Mouse (Mus musculus) MEL (cell line): Measurements from ENCODE around the gene Dnaja3. TPM values are rescaled to one million over a fixed set of nuclear protein-coding genes. Genes with fewer than 3 reads are reported as not detected.

ENCODE experiments used
- DNase-seq: peaks from one replicate; pipeline ENCODE4 v3.0.0; 2011; ENCODE audit warnings: low read depth, low spot score
- H3K27ac ChIP-seq: 2 replicates; pipeline ENCODE4 v1.5.1; 2012; ENCODE audit warnings: low read depth, mild to moderate bottlenecking, control low read depth, low read length, moderate library complexity; ENCODE audit not compliant: control insufficient read depth
- H3K27me3 ChIP-seq, 2 experiments: fragments of 150-350 bp in 1 of 2; sonication (generic) in 1 of 2; 2 replicates each; pipeline ENCODE4 v1.6.1; 2012; ENCODE audit warnings: low read length in 2 of 2, mild to moderate bottlenecking in 2 of 2, improper control_type of control experiment in 1 of 2, moderate library complexity in 1 of 2; ENCODE audit not compliant: insufficient read depth in 2 of 2, control insufficient read depth in 1 of 2
- H3K36me3 ChIP-seq, 2 experiments: 2 replicates each; pipeline ENCODE4 v1.6.1; 2012 to 2014; ENCODE audit warnings: low read length in 2 of 2, improper control_type of control experiment in 1 of 2, inconsistent platforms in 1 of 2, mild to moderate bottlenecking in 1 of 2; ENCODE audit not compliant: insufficient read depth in 2 of 2, control insufficient read depth in 1 of 2
- H3K4me1 ChIP-seq, 2 experiments: fragments of 150-350 bp in 1 of 2; sonication (generic) in 1 of 2; 2 replicates each; pipeline ENCODE4 v1.6.1; 2012; ENCODE audit warnings: low read length in 2 of 2, improper control_type of control experiment in 1 of 2, mild to moderate bottlenecking in 1 of 2; ENCODE audit not compliant: insufficient read depth in 2 of 2, control insufficient read depth in 1 of 2
- H3K4me3 ChIP-seq, 2 experiments: fragments of 150-350 bp in 1 of 2; sonication (generic) in 1 of 2; 2 replicates each; pipeline ENCODE4 v1.5.1; 2012; ENCODE audit warnings: low read depth in 2 of 2, low read length in 2 of 2, mild to moderate bottlenecking in 2 of 2, moderate library complexity in 2 of 2, control low read depth in 1 of 2, improper control_type of control experiment in 1 of 2; ENCODE audit not compliant: control insufficient read depth in 1 of 2, insufficient read depth in 1 of 2
- H3K79me2 ChIP-seq: 2 replicates; pipeline ENCODE4 v1.6.1; 2012; ENCODE audit warnings: mild to moderate bottlenecking, low read length, moderate library complexity; ENCODE audit not compliant: control insufficient read depth, poor library complexity, insufficient read depth
- H3K9ac ChIP-seq: 2 replicates; pipeline ENCODE4 v1.6.1; 2012; ENCODE audit warnings: low read depth, mild to moderate bottlenecking, control low read depth, low read length, moderate library complexity; ENCODE audit not compliant: control insufficient read depth, poor library complexity, severe bottlenecking
- H3K9me3 ChIP-seq: fragments of 150-350 bp; sonication (generic); replicated peaks from 2 replicates; pipeline ENCODE4 v1.6.1; 2012; ENCODE audit warnings: mild to moderate bottlenecking, low read length, improper control_type of control experiment, moderate library complexity; ENCODE audit not compliant: insufficient read depth
- CTCF ChIP-seq, 3 experiments: IDR thresholded peaks in 2 of 3; conservative IDR thresholded peaks in 1 of 3; 2 replicates each; pipeline ENCODE4 v1.5.1; 2011 to 2012; ENCODE audit warnings: low read length in 3 of 3, low read depth in 2 of 3, mild to moderate bottlenecking in 2 of 3, improper control_type of control experiment in 1 of 3, inconsistent platforms in 1 of 3, mixed read lengths in 1 of 3, moderate library complexity in 1 of 3; ENCODE audit not compliant: control insufficient read depth in 1 of 3, insufficient read depth in 1 of 3, poor library complexity in 1 of 3, severe bottlenecking in 1 of 3
- E2F4 ChIP-seq: IDR thresholded peaks from 2 replicates; pipeline ENCODE4 v1.6.1; 2011; ENCODE audit warnings: low read depth, low read length, improper control_type of control experiment, borderline replicate concordance
- GABPA ChIP-seq: IDR thresholded peaks from 2 replicates; pipeline ENCODE4 v1.6.1; 2012; ENCODE audit warnings: low read depth, mild to moderate bottlenecking, inconsistent platforms, low read length, improper control_type of control experiment, moderate library complexity
- HCFC1 ChIP-seq: IDR thresholded peaks from 2 replicates; pipeline ENCODE4 v1.6.1; 2012; ENCODE audit warnings: low read depth, mild to moderate bottlenecking, inconsistent platforms, low read length, improper control_type of control experiment, moderate library complexity
- JUND ChIP-seq: IDR thresholded peaks from 2 replicates; pipeline ENCODE4 v1.6.1; 2011; ENCODE audit warnings: low read depth, mild to moderate bottlenecking, improper control_type of control experiment, low read length
- MAFK ChIP-seq: IDR thresholded peaks from 2 replicates; pipeline ENCODE4 v1.6.1; 2011; ENCODE audit warnings: low read depth, mild to moderate bottlenecking, low read length, improper control_type of control experiment, borderline replicate concordance
- MAZ ChIP-seq: IDR thresholded peaks from 2 replicates; pipeline ENCODE4 v1.6.1; 2012; ENCODE audit warnings: low read depth, mild to moderate bottlenecking, inconsistent platforms, low read length, improper control_type of control experiment
- MEF2A ChIP-seq: IDR thresholded peaks from 2 replicates; pipeline ENCODE4 v1.6.1; 2014; ENCODE audit warnings: low read depth, mild to moderate bottlenecking, inconsistent platforms, low read length, improper control_type of control experiment; ENCODE audit not compliant: poor library complexity, insufficient replicate concordance, severe bottlenecking; ENCODE audit errors: extremely low read depth
- MXI1 ChIP-seq: IDR thresholded peaks from 2 replicates; pipeline ENCODE4 v1.6.1; 2011; ENCODE audit warnings: mild to moderate bottlenecking, low read depth, low read length, improper control_type of control experiment
- MYB ChIP-seq: IDR thresholded peaks from 2 replicates; pipeline ENCODE4 v1.6.1; 2011; ENCODE audit warnings: mild to moderate bottlenecking, low read depth, low read length, improper control_type of control experiment
- NELFE ChIP-seq: IDR thresholded peaks from 2 replicates; pipeline ENCODE4 v1.6.1; 2011; ENCODE audit warnings: low read depth, low read length, improper control_type of control experiment
- POLR2A ChIP-seq, 2 experiments: IDR thresholded peaks; 2 replicates each; pipeline ENCODE4 v1.6.1; 2011 to 2012; ENCODE audit warnings: low read length in 2 of 2, mild to moderate bottlenecking in 2 of 2, control low read depth in 1 of 2, improper control_type of control experiment in 1 of 2, low read depth in 1 of 2, moderate library complexity in 1 of 2; ENCODE audit not compliant: control insufficient read depth in 1 of 2, insufficient read depth in 1 of 2, poor library complexity in 1 of 2
- POLR2AphosphoS5 ChIP-seq: IDR thresholded peaks from 2 replicates; pipeline ENCODE4 v1.6.1; 2012; ENCODE audit warnings: low read depth, borderline replicate concordance, mild to moderate bottlenecking, inconsistent platforms, low read length, moderate library complexity, mixed read lengths
- RAD21 ChIP-seq: IDR thresholded peaks from 2 replicates; pipeline ENCODE4 v1.6.1; 2011; ENCODE audit warnings: mild to moderate bottlenecking, low read depth, low read length, improper control_type of control experiment
- SIN3A ChIP-seq: IDR thresholded peaks from 2 replicates; pipeline ENCODE4 v1.6.1; 2012; ENCODE audit warnings: low read length, improper control_type of control experiment, inconsistent platforms
- SMC3 ChIP-seq: IDR thresholded peaks from 2 replicates; pipeline ENCODE4 v1.6.1; 2011; ENCODE audit warnings: low read depth, low read length, improper control_type of control experiment
- TAL1 ChIP-seq: IDR thresholded peaks from 2 replicates; pipeline ENCODE4 v1.6.1; 2012; ENCODE audit warnings: mild to moderate bottlenecking, inconsistent platforms, low read length, moderate library complexity, mixed read lengths
- TCF12 ChIP-seq: IDR thresholded peaks from 2 replicates; pipeline ENCODE4 v1.6.1; 2014; ENCODE audit warnings: low read depth, mild to moderate bottlenecking, inconsistent platforms, low read length, improper control_type of control experiment, moderate library complexity
- USF1 ChIP-seq: IDR thresholded peaks from 2 replicates; pipeline ENCODE4 v1.6.1; 2014; ENCODE audit warnings: low read depth, mild to moderate bottlenecking, inconsistent platforms, low read length, improper control_type of control experiment, moderate library complexity
- USF2 ChIP-seq, 2 experiments: IDR thresholded peaks; 2 replicates each; pipeline ENCODE4 v1.6.1; 2011 to 2012; ENCODE audit warnings: improper control_type of control experiment in 2 of 2, low read length in 2 of 2, borderline replicate concordance in 1 of 2, inconsistent platforms in 1 of 2, low read depth in 1 of 2, mild to moderate bottlenecking in 1 of 2; ENCODE audit not compliant: insufficient read depth in 1 of 2
- ZC3H11A ChIP-seq: IDR thresholded peaks from 2 replicates; pipeline ENCODE4 v1.6.1; 2012; ENCODE audit warnings: low read depth, mild to moderate bottlenecking, inconsistent platforms, low read length, improper control_type of control experiment
- ZMIZ1 ChIP-seq: IDR thresholded peaks from 2 replicates; pipeline ENCODE4 v1.6.1; 2012; ENCODE audit warnings: low read depth, mild to moderate bottlenecking, inconsistent platforms, low read length, improper control_type of control experiment, moderate library complexity
- polyA plus RNA-seq, 2 experiments: library from polyadenylated mRNA; stranded (reverse) in 1 of 2; unstranded in 1 of 2; fragments of >175 nt in 1 of 2; fragments of >200 nt in 1 of 2; gene quantifications; 2 replicates each; pipeline versions ENCODE4 v1.2.1 to v1.2.4; 2012; ENCODE audit warnings: low replicate concordance in 2 of 2, low read depth in 1 of 2; ENCODE audit not compliant: insufficient read length in 2 of 2, insufficient read depth in 1 of 2, missing spikeins in 1 of 2
- total RNA-seq: library from RNA; depleted of rRNA; stranded (reverse); fragments of 300-350 nt; gene quantifications from 2 replicates; pipeline ENCODE4 v1.2.3, GENCODE M21; 2012

The Dnaja3 gene
- total and polyA plus RNA-seq, 3 experiments = 91.8 to 94.3 TPM; not detected in 1

GRCm38 (mm10) chr16:4667190-4667808 lies 27.5 kb downstream of the Dnaja3 start:
- Histone ChIP-seq H3K27me3 (no peaks in the 10 kb centered on the region), H3K27ac (no peak overlapping the region), H3K4me3 (no peak overlapping the region), H3K4me1 (no peaks in the 10 kb centered on the region), H3K9me3 (no peaks in the 10 kb centered on the region), H3K36me3 (peaks cover 0 to 6% of the 10 kb centered on the region in 2 experiments; a peak in 2 of 4 replicates), H3K9ac (no peak overlapping the region), H3K79me2 (no peaks in the 10 kb centered on the region)
- peak; percentile 84 for DNase-seq
- TF ChIP-seq POLR2A (IDR thresholded peaks at IDR 0.05; ENCODE audit: control insufficient read depth in 1 of 2, insufficient read depth in 1 of 2, low read depth in 1 of 2, low read length in 2 of 2, poor library complexity in 1 of 2) (no peak), SMC3 (peak; percentile 73), ZMIZ1 (no peak), ZC3H11A (peak; percentile 36; the same call in 1 of the 2 replicates), TAL1 (no peak), USF2 (IDR thresholded peaks at IDR 0.05; ENCODE audit: borderline replicate concordance in 1 of 2, insufficient read depth in 1 of 2, low read depth in 1 of 2, low read length in 2 of 2) (no peak), RAD21 (peak; percentile 80), CTCF (IDR thresholded peaks at IDR 0.05 in 2 of 3, conservative IDR thresholded peaks at IDR 0.05 in 1 of 3; ENCODE audit: control insufficient read depth in 1 of 3, insufficient read depth in 1 of 3, low read depth in 2 of 3, low read length in 3 of 3, poor library complexity in 1 of 3, severe bottlenecking in 1 of 3) (peak; percentile 86 to 91 (median 88)), GABPA (no peak), POLR2AphosphoS5 (no peak)

- Histone ChIP-seq H3K4me1 (peaks cover 7 to 13% of the 10 kb centered on the region in 2 experiments), H3K27ac (no peak overlapping the region), H3K9me3 (no peaks in the 10 kb centered on the region), H3K27me3 (no peaks in the 10 kb centered on the region), H3K79me2 (no peaks in the 10 kb centered on the region), H3K4me3 (no peak overlapping the region), H3K36me3 (peaks cover 11 to 17% of the 10 kb centered on the region in 2 experiments), H3K9ac (no peak overlapping the region)
- no peak for DNase-seq
- TF ChIP-seq ZC3H11A = no peak
- TF ChIP-seq MAZ = no peak
- TF ChIP-seq HCFC1 = no peak
- TF ChIP-seq NELFE = no peak
- TF ChIP-seq MYB = no peak
- TF ChIP-seq TCF12 = no peak
- TF ChIP-seq GABPA = no peak
- TF ChIP-seq POLR2A (IDR thresholded peaks at IDR 0.05; ENCODE audit: control insufficient read depth in 1 of 2, insufficient read depth in 1 of 2, low read depth in 1 of 2, low read length in 2 of 2, poor library complexity in 1 of 2) = no peak
- TF ChIP-seq MEF2A = no peak
- TF ChIP-seq USF1 = no peak
- TF ChIP-seq JUND = no peak
- TF ChIP-seq MXI1 = no peak
- TF ChIP-seq E2F4 = no peak
- no peak for TF ChIP-seq SIN3A
- no peak for TF ChIP-seq MAFK
Observed at GRCm38 (mm10) chr16:4670317-4670716, 30.5 kb downstream of the Dnaja3 start.
